ENCODE assay signal across 12 mouse cellular contexts in genomic region chr2:93041470-93041869, GRCm38 (mm10). TPM values are rescaled to one million over a fixed set of nuclear protein-coding genes. Genes with fewer than 3 reads are reported as not detected.
DNase-seq lines count a peak whose midpoint lies in the region; ATAC-seq and TF ChIP-seq lines count a peak whose summit lies in the region.
"Had no signal": no experiment of that assay in that cellular context is flagged by ENCODE, and none has a peak within 500 bp of the region (broad histone marks: within the 10 kb centered on the region; RNA-seq: fewer than 3 reads in every experiment).

No protein-coding gene starts in this region.

- TF ChIP-seq POLR2A in brain, embryonic 14.5 days (IDR thresholded peaks at IDR 0.05; ENCODE audit: borderline replicate concordance, extremely low read depth, insufficient read depth, insufficient read length, poor library complexity, severe bottlenecking): no peak

- peak overlapping the region; percentile 44; the same call in 1 of the 2 replicates for H3K9ac ChIP-seq in heart, embryonic 12.5 days
- no peak overlapping the region for H3K9ac ChIP-seq in intestine, embryonic 14.5 days (ENCODE audit: low read length)

- H3K27ac ChIP-seq in heart, embryonic 12.5 days (ENCODE audit: poor library complexity, severe bottlenecking): peak overlapping the region; percentile 72
- H3K27ac ChIP-seq in intestine, embryonic 14.5 days (ENCODE audit: low read depth): peak overlapping the region; percentile 62

- intact Hi-C loops in left cerebral cortex, postnatal 4 days (cut with DNase I): no loop called here

- H3K27me3 ChIP-seq in heart, embryonic 12.5 days (replicated peaks): no peaks in the 10 kb centered on the region
- no peaks in the 10 kb centered on the region for H3K27me3 ChIP-seq in intestine, embryonic 14.5 days (replicated peaks; ENCODE audit: control insufficient read depth, insufficient read depth, low read length)

- 39% methylated on average over 6 of the region's 6 CpGs for WGBS in heart, embryonic 12.5 days
- 43% methylated on average over 6 of the region's 6 CpGs for WGBS in intestine, embryonic 14.5 days

- no peaks in the 10 kb centered on the region; the same call in 1 of the 2 replicates for H3K36me3 ChIP-seq in heart, embryonic 12.5 days
- H3K36me3 ChIP-seq in intestine, embryonic 14.5 days (ENCODE audit: control insufficient read depth, insufficient read depth, low read length): no peaks in the 10 kb centered on the region

- no peak overlapping the region for H3K4me3 ChIP-seq in heart, embryonic 12.5 days
- no peak overlapping the region for H3K4me3 ChIP-seq in intestine, embryonic 14.5 days (ENCODE audit: low read depth, low read length)

- no peak for DNase-seq in heart, adult 9 months (ENCODE audit: low spot score in 2 of 2)
- peak; percentile 31 for DNase-seq in left cerebral cortex, postnatal 4 days
- DNase-seq in left cerebral cortex, adult 18-20 months (ENCODE audit: low spot score in 2 of 2): no peak
- peak; percentile 22 for DNase-seq in brain, embryonic 14.5 days (ENCODE audit: low read depth)
- DNase-seq in intestine, embryonic 14.5 days (ENCODE audit: low spot score): no peak
- DNase-seq in spleen, postnatal 4 days (ENCODE audit: low spot score in 2 of 2): no peak
- DNase-seq in gastrocnemius, postnatal 4 days (ENCODE audit: low spot score in 2 of 2): no peak
- DNase-seq: cerebellum, adult 9-10 months; gastrocnemius, postnatal 14 days; retina, postnatal 1 day had no signal

- H3K4me1 ChIP-seq in heart, embryonic 12.5 days (replicated peaks): peaks cover 65% of the 10 kb centered on the region
- H3K4me1 ChIP-seq in intestine, embryonic 14.5 days (replicated peaks; ENCODE audit: control insufficient read depth, insufficient read depth, low read length): peaks cover 36% of the 10 kb centered on the region

- no peak for TF ChIP-seq CTCF in brain, embryonic 14.5 days (IDR thresholded peaks at IDR 0.05; ENCODE audit: borderline replicate concordance, extremely low read depth, insufficient read depth, insufficient read length)

- H3K4me2 ChIP-seq in heart, embryonic 12.5 days: no peak overlapping the region
- H3K4me2 ChIP-seq in intestine, embryonic 14.5 days (ENCODE audit: low read length): no peak overlapping the region

- ATAC-seq in heart, embryonic 12.5 days (ENCODE audit: insufficient number of reproducible peaks, low FRiP score): no peak
- ATAC-seq in intestine, embryonic 14.5 days (replicated peaks; ENCODE audit: low FRiP score, low TSS enrichment, low read depth): no peak
- ATAC-seq: CD4-positive, CD25-positive, alpha-beta regulatory T cell, adult 4 months had no signal

- no peaks in the 10 kb centered on the region for H3K9me3 ChIP-seq in heart, embryonic 12.5 days (replicated peaks)
- H3K9me3 ChIP-seq in intestine, embryonic 14.5 days (ENCODE audit: control insufficient read depth, low read length): no peaks in the 10 kb centered on the region

RNA-seq across cellular contexts. Expression of gene Prdm11, which starts 4.5 kb away (rescaled TPM):
- 5.6 and 5.8 TPM in 2 replicates for polyA plus RNA-seq in heart, embryonic 12.5 days (2016; fragmentation: Nextera tagmentation; extraction: Ambion mirVana)
- total RNA-seq in left cerebral cortex, postnatal 4 days (2021): 10 to 100 TPM; 29.2 to 30.8 TPM
- total RNA-seq in left cerebral cortex, adult 18-20 months (2021): 10 to 100 TPM; 21.1 to 22.5 TPM
- 6.9 and 11.8 TPM in 2 replicates for polyA plus RNA-seq in brain, embryonic 14.5 days (2012; rRNA removed)
- polyA plus RNA-seq in intestine, embryonic 14.5 days (2014; fragmentation: Nextera tagmentation; extraction: Ambion mirVana): 5.1 and 5.5 TPM in 2 replicates
- total RNA-seq in gastrocnemius, postnatal 4 days (2021): 1 to 10 TPM; 6.7 TPM

Comparison
In these comparisons a context has a peak if more than half of its experiments do, and no peak if none do; other contexts are left out.
1. DNase-seq: peak in left cerebral cortex, postnatal 4 days (single experiment) and brain, embryonic 14.5 days (single experiment); none in heart, adult 9 months (0 of 2), left cerebral cortex, adult 18-20 months (0 of 2), intestine, embryonic 14.5 days (single experiment), spleen, postnatal 4 days (0 of 2) and gastrocnemius, postnatal 4 days (0 of 2).